Mouse (Mus musculus) neural tube, embryonic 10.5 days (tissue): Measurements from ENCODE around the gene Pakap.

Source experiments
- DNase-seq: peaks from one replicate; pipeline ENCODE4 v3.0.0-alpha.2; 2017; ENCODE audit warnings: low spot score; ENCODE audit errors: extremely low spot score

Pakap gene

GRCm38 (mm10) chr4:57672996-57673906 is 105.3 kb downstream of the Pakap start:
- DNase-seq, result peak; percentile 94

GRCm38 (mm10) chr4:57674351-57674750 is 106.4 kb downstream of the Pakap start:
- no peak for DNase-seq

GRCm38 (mm10) chr4:57675387-57675786 is 107.4 kb downstream of the Pakap start:
- peak; percentile 57 for DNase-seq

GRCm38 (mm10) chr4:57677916-57678315 is 109.9 kb downstream of the Pakap start:
- DNase-seq, result no peak

- DNase-seq, result no peak
These were observed 111.0 kb downstream of the Pakap start for GRCm38 (mm10) chr4:57678991-57679457.

- no peak for DNase-seq
These were observed 112.2 kb downstream of the Pakap start for GRCm38 (mm10) chr4:57680186-57680585.

GRCm38 (mm10) chr4:57681511-57681910 is 113.5 kb downstream of the Pakap start:
- DNase-seq, result no peak

DNA sequence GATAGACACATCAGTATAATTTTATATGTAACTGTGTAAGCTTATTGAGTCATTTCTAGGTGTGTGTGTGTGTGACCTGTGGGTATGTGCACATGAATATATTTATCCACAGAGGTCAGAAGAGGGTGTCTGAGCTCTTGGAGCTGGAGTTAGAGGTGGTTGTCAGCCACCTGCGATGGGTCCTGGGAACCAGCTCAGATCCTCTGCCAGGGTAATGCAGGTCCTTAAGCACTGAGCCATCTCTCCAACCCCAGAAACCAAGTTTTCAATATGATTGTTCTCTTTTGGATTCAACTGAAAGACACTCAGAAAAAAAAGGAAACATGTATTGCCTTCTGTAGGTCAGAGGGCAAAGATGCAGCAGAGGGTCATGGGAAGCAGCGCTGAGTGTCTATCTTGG is 114.4 kb downstream of the Pakap start:
- no peak for DNase-seq

DNA sequence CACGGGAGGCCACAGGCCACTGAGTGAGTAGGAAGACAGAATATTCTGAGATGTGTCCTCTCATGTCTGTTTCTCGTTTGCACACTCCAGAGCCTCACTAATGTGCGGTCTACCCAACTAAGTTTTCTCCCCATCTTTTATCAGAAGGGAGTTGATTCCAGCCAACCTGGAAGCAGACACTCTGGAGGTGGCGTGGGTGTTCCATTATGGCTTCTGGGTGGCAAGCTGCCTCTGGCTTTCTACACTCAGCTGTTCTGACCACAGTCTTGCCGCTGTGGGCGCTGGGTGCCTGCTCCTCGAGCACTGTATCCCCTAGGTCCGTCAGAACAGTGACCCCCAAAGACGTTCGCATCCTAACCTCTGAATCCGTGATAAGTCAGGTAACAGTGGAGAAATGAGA is 115.0 kb downstream of the Pakap start:
- DNase-seq, result no peak

DNA sequence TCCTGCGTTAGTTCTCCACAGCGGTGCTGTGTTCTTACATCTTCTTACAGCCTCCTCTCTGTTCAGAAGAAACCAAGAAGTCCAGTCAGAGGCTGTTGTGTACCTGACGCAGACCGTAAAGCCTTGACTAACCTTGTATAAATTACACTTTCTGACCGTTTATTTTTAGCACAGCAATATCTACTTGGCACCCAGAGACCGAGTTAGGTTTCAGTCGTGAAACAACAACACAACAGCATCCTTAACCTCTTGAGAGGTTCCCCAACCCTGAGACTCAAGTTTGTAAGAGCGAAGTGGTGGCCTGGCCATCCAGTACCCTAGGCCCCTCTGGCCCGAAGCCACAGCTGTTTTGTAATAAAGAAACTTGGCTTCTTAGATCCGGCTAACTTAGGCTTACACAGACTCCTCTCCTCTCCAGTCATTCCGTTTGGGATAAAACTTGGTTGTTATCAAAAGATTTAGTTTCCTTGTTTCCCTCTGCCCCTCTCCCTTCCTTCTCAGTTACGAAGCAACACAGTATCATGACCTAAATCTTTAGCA is 116.8 kb downstream of the Pakap start:
- DNase-seq, result no peak

- DNase-seq, result no peak
These were observed 118.8 kb downstream of the Pakap start for GRCm38 (mm10) chr4:57686736-57687135.

- no peak for DNase-seq
These were observed 119.6 kb downstream of the Pakap start for GRCm38 (mm10) chr4:57687583-57687982.

GRCm38 (mm10) chr4:57688131-57688530 is 120.2 kb downstream of the Pakap start:
- DNase-seq, result no peak

DNA sequence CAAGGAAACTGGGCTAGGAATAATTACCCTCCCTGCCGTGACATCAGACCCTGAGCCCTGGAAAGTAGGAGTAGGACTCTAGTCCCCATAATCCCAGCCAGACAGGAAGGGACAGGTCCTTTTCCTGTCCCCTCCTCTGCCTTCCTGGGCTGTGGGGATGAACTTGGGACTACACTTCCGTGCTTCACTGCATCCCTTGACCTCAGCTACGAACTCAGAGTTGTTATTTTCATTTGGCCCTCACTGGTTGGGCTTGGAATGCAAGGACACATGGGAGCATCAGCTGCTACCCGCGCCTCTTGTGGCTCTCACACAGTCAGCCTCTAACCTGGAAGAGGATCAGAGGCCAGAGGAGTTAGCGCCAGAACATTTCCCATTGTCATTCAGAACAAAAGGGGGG is 122.0 kb downstream of the Pakap start:
- DNase-seq, result no peak

DNA sequence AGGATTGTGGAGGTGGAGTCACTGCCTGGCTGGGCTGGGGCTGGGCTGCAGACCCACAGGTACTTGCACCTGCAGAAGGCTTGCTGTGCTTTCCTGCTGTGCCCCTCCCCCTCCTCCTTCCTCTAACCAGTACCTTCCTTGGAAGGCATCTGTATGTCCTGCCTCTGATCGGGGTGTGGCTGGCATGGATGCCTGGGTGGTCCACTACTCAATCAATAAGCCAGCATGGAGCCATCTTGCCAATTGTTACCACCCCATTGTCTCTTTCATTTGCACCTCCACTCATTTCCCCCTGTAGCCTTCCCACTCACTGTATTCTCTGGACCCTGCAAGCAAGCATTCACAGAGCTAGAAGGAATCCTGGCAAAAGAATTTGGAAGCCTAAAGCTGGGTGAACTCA is 122.8 kb downstream of the Pakap start:
- no peak for DNase-seq

- no peak for DNase-seq
These were observed 126.6 kb downstream of the Pakap start for GRCm38 (mm10) chr4:57694356-57695136.

GRCm38 (mm10) chr4:57696955-57697354 is 129.0 kb downstream of the Pakap start:
- DNase-seq, result no peak

DNA sequence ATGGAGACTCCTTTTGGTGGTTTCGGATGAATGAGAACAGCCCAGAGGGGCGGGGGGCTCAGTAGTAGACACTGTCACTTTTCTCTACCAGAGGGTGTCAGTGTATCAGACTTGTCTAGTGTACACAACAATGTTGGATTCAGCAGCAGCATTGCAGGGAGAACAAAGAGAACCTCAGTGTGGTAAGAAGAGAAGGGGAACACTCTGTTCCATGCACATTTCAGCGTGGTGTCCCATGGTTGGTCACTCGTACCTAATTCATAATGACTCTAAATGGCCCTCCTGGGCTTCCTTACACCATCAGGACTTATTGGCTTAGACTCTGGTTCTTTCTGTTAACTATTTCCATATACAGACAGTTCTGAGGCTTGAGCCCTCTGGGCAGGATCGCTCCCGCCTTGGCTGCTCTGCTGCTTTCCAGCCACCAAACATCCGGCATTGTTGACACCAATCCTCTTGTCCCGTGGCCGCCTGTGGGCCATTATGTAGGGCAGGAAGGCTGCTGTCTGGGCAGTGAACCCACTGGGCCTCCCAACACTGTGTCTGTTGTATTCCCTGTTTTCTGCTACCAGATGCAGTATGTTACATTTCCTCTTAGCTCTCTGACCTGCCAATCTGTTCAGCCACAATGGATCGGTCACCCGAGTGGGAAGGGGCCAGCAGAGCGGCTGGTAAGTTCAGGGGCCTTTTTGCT is 130.1 kb downstream of the Pakap start:
- no peak for DNase-seq

- DNase-seq, result no peak
These were observed 133.6 kb downstream of the Pakap start for GRCm38 (mm10) chr4:57701576-57701975.

GRCm38 (mm10) chr4:57703574-57704470 is 135.8 kb downstream of the Pakap start:
- no peak for DNase-seq
